Mouse (Mus musculus) layer of hippocampus, adult 18-20 months (tissue): Measurements from ENCODE around the gene Cntn3. TPM values are rescaled to one million over a fixed set of nuclear protein-coding genes. Genes with fewer than 3 reads are reported as not detected.
"Not testable (repeated sequence)": the region's sequence is repeated elsewhere in the genome, so short reads cannot be mapped to it uniquely, and the experiment has no call there.

Experiments used
- DNase-seq, 2 experiments: peaks; one replicate each; pipeline ENCODE4 v3.0.0; 2022; ENCODE audit warnings: low spot score in 2 of 2
- long read RNA-seq: library from polyadenylated mRNA; stranded (forward); transcript quantifications from one replicate; pipeline ENCODE4 v2.0.0, GENCODE M21; 2021
- total RNA-seq, 2 experiments: library from RNA; stranded (reverse); gene quantifications; 2 replicates each; pipeline ENCODE4 v1.2.3; 2021

Cntn3 gene
- 10 to 100 TPM; 11.2 to 12.1 TPM for total RNA-seq
- long read RNA-seq, partial matches to known transcripts, result 2 of 16 reads
- long read RNA-seq, other reads (novel, unspliced or antisense), result 14 of 16 reads

DNA sequence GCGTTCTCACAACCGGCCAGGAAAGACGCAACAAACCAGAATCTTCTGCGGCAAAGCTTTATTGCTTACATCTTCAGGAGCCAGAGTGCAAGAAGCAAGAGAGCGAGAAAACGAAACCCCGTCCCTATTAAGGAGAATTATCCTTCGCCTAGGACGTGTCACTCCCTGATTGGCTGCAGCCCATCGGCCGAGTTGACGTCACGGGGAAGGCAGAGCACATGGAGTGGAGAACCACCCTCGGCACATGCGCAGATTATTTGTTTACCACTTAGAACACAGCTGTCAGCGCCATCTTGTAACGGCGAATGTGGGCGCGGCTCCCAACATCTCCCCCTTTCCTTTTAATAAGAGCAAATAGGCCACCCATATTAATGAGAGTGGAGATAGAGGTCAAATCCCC lies at the start of gene Cntn3:
TSS of gene Cntn3 (minus strand) at position 101 of the 400 bp plus-strand sequence.
- not testable (repeated sequence) for DNase-seq

DNA sequence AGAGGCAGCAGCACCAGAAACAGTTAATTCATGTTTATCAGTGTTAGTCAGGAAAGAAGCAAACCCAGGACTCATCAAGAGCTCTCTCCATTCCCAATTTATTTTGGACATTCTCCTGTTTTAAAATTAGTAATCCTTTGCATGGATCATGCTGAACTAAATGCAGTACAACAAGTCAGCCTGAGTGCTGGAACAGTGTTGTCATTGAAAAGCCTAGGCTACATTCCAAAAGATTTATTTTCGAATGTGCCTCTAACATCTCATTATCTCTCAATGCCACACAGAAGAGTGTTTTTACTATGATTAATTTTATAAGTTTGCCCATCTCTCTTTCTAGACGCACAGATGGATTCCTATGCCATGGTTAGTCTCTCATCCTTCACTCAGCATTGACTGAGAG lies 27.9 kb upstream of the Cntn3 start:
- peak in 1 of 2 experiments; percentile 58 for DNase-seq

DNA sequence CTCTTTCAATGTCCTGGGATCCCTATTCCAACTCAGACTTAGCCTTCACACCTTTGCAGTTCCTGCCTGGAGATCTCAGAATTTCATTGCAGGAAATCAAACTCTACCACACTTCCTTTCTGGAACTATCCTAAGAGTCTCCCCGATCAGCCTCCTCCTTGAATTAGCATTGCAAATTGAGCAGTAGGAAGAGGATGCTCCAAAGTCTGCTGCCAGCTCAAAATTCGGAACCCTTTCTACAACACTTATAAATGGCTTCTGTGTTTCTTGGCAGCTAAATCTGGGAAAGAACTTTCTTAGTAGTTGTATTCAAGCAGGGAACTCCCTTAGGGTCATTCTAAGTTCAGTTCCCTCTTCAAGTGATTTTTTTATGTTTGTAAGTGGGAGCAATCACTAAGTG lies 24.9 kb upstream of the Cntn3 start:
- peak in 1 of 2 experiments; percentile 40 for DNase-seq

DNA sequence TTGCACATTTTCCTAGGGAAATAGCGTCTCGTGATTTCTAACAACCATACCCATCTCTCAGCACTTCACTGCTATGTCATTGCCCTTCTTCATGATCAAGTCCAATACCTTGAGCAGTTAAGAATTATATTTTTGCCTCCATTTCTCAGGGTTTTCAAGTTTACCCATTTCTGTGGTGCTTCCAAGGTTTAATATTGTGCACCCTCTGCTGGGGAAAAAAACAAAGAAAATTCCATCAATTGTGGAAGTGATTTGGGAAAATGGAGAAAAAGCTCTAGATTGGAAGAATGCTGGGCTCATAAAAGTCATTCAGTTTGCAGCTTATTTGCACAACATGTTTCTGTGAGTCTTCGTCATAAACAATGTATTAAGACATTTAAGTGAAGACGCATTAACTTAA lies 17.2 kb upstream of the Cntn3 start:
- peak in 1 of 2 experiments; percentile 46 for DNase-seq

DNA sequence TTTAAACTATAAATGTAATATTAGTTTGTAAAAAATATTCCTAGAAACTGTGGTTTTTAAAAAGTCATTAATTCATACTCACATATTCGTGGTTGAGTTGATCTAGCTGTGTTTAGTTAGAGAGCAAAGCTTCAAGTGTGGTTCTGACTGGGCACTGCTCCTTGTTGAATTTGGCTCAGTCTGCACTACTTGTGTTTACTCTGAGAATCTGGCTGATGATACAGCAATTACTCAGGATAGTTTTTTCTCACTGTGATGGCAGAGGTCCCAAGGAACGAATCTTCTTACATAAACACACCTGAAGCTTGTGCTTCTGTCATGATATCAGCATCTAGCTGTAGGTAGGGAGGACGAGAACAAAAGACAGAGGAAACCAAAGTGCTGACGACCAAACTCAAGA lies 16.4 kb upstream of the Cntn3 start:
- no peak for DNase-seq

DNA sequence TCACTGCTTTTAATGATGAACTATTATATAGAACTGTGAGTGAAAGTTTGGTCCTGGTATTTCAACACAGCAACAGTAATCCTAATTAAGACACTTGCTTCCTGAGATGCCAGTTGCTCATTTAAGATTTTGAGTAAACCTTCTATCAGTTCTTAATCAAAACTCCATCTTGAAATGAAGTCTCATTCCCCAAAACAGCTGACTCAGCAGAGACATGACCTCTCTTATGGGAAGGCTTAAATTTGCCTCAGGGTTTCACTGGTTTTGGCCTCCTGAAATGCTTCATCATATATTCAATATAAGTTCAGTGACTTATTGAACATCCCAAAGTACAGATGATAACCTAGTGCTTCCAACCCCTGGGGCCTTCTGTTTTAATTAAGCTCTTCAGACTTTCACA lies 13.2 kb upstream of the Cntn3 start:
- DNase-seq, result no peak

DNA sequence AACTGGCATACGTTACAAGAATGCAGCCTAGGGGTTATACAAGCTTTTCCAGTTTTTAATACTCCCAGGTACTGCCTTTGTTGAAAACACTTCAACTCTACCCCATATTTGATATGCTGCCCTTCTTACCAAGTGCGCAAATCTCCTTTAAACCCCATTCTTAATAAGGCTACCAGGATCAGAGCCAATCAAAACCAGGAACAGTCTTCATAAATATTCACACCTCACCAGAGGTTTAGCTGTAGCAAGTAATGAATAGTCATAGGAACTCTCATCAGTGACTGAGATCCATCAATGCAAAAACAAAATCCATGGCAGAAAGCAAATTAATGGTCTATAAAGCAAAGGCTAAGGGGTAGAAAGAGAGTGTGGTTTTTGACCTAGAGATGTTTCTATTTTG lies 10.7 kb upstream of the Cntn3 start:
- no peak for DNase-seq

DNA sequence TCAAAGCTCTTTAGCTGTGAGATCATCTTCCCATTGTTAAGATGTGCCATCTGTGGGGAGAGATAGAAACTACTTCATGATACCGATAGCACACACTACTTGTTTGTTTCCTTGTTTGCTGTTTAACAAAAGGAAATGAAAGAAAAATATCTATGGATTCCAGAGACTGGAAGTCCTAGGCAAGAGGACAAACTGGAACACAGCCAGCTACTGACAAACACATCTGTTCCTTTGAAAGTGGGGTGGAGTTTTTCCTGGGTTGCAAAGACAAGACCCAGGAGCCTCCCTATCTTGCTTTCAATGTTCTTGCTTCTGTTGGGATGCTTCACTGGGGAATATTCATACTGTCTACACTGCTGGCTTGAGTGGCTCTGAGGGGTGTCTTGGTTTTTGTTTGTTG lies 5.4 kb downstream of the Cntn3 start:
- DNase-seq, result no peak

DNA sequence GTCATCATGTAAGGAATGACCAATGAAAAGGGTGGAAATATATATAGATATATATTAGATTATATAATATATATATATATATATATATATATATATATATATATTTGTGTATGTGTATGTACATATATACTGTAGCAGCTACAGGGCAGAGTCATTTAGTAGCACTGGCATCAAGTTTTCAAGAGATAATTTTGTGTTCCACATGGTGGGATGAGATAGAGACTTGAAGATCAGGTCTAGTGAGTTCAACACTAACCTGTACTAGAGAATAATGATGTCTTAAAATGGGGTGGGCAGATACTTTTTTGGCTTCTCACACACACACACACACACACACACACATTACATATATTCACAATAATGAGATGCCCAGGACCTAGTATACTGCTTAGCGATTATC lies 7.7 kb downstream of the Cntn3 start:
- DNase-seq, result no peak

DNA sequence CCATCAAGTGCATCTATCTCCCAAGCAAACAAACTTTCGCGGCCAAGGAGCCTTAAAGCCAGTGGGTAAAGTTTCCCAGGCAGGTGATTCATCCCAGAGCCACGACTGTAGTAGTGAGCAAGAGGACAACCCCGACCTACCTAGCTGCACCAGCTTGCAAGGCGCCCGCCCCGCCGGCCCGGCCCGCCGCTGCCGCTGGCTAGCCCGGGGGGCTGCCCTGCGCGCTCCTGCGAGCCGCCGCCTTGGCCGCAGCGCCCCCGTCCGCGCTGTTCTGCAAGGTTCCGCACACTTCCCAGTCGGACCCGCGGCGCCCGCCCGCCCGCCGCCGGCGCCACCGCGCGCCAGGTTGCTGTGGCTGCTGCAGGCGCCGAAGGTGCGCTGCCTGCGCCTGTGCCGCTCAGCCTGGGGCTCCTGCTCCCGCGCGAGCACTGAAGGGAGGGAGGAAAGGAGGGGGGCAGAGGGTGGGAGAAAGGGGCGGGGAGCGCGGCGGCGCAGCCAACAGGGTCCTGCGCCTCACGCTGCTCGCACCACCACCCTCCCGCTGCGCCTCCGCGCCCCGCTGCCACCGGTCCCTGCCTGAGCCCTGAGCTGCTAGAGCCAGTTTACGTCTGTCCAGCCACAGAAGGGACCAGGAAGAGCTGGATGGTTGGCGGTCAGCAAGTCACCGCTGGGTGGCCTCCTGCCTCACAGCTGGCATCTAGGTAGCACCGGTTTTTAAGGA lies 8.7 kb downstream of the Cntn3 start:
- DNase-seq, result peak; percentile 67 to 77

DNA sequence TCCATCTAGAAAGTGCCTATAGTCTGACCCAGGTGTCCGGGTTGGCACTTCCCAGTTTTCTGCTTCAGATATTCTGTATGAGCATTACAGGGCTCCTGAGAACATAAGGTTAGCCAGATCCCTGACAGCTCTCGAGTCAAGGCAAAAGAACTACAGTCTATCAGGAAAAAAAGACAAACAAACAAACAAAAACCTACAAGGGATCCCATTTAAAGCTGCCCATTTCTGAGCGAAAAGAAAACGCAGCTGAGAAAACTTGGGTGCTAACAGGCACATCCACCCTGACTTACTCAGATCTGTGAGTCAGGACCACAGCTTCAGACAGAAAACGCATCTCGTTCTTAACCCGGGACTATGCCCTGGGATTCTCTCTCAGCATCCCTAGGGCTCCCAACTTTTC lies 9.5 kb downstream of the Cntn3 start:
- no peak for DNase-seq

DNA sequence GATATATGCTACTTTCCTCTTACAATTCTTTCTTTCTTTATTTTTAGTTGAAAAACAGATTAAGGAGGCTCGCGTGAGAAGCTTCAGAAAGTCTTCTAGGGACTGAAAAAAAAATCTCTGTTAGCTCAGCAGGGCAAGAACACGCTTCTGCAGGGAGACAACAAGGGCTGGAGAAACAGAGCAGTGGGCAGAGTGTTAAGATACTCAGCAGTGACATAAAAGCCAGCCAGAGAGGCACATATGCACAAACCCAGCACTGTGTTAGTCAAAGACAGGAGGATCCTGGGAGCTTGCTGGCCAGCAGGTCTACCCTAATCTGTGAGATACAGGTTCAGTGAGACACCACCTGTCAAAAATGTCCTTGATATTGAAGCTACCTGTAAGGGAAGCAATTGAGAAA lies 15.4 kb downstream of the Cntn3 start:
- DNase-seq, result no peak

DNA sequence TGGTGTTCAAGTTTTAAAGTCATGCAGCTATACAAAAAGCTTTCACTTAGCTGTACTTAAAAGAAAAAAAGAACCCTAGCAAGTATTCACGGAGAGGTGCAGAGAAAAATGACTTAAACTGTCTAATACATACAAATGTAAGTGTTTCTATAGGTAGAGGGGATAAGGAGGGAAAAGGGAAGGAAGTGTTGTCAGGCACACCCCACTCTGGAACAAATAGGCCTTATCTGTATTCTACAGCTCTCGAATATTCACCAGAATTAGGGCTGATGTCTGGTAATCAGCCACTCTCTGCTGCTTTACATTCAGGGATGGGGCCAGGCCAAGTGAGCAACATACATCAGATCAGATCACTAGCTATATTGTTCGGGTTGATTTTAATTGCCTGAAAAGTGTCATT lies 16.4 kb downstream of the Cntn3 start:
- no peak for DNase-seq

DNA sequence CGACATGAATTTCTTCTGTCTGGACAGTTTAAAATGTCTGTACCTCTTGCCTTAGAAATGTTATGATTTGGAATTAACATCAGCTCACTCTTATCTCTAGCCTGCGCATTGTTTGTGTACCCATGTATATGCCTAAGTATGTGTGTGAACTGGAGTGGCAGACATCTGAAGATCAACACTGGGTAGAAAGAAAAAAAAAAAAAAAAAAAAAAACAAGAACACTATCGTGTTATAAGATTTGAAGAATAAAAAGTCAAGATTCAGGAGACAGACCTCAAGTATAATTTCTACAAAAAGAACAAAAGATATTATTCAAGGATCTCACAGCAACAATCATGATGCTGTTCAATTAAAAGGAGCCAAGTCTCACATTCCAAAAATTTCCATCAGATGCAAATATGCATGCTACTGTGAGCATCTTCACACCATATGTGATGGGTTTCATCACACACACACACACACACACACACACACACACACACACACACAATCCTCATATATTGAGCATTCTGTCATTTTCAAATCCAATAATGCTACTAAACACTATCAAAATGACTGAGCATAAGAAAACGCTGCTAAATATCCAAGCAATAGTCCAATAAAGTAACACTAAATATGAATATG lies 17.0 kb downstream of the Cntn3 start:
- no peak for DNase-seq

DNA sequence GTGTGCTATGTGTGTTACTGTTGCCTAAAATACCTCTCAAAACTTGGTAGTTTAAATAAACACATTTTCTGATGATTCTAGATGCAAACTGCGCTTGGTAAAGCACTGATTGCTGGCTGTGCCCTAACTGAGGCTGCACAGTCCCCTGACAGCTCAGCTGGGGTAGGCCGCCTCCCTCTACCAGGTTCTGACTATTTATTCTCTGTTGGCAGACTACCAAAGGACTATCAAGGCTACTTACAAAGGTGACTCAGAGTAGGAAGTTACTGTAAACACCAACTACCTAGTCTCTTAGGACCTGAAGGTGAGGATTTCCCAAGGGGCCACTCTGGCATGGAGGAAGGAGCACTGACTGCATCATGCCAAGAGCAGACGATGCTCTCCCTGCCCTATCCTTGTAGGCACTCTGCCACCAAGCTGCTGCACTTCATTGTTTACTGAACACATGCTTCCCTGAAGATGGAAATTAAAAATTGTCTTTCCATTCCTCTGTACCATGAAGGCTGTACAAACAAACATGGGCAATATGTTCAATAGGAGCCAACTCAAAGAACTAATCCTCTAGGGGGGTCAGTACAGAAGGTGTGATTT lies 17.7 kb downstream of the Cntn3 start:
- DNase-seq, result no peak

DNA sequence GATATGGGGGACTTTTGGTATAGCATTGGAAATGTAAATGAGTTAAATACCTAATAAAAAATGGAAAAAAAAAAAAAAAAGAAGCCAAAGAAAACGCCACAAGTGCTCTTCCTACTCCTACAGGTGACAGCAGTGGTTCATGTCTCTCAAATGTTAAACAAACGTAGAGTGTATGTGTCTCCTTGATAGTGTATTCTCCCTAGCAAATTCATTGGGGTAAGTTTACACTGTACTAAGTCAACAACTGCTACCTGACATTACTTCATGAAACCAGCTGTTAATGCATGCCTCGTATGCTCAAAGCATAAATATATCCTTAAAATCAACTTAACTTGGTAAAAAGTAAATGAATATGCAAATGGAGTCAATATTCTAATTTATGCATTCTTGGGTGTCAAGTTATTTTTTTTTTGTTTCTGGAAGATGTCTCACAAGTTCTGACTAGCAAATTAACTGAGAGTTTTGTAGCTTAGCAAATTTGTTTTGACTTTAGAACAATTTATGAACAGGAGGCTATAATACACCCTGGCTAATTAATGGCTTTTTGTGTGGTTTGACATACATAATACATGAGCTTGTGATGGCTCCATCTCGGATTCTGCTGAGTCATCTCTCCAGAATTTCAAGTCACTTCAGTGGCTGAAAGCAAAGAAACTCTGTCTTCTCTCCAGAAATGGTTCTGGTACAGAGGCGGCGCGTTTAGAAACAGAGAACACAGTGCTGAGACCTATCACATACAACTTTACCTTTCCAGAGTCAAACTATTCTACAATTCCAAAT lies 31.1 kb downstream of the Cntn3 start:
- no peak for DNase-seq

DNA sequence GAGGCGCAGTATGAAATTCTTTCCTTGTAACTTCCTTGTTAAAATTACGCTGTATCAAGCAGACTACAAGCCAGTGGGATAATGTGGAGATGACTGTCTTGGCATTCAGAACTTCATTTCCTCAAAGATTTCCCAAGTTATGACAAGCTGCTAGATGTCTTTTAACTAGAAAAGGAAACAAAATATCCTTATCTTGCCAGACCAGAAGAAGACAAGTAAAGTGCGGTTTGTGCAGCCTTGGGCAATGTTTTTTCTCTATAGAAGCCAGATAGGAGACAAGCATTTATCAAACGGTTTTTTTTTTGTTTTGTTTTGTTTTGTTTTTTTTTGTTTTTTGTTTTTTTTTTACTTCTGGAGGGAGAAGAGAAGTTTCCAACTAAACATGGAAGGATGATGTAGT lies 37.3 kb downstream of the Cntn3 start:
- no peak for DNase-seq

DNA sequence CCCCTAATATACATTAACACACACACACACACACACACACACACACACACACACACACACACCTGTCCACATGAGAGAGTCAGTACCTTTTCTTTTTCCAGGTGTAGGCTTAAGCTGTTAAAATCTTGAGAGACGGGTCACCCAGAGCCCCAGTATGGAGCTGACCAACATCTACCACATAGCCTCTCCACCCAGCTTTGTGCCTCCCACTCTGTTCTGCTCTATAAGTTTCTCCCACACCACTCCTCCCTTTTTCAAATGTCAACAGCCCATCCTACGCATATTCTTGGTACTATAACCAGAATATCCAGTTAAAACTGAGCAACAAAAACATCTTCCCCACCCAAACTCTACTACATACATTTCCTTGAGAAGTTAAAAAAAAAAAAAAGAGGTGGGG lies 49.9 kb downstream of the Cntn3 start:
- no peak for DNase-seq

DNA sequence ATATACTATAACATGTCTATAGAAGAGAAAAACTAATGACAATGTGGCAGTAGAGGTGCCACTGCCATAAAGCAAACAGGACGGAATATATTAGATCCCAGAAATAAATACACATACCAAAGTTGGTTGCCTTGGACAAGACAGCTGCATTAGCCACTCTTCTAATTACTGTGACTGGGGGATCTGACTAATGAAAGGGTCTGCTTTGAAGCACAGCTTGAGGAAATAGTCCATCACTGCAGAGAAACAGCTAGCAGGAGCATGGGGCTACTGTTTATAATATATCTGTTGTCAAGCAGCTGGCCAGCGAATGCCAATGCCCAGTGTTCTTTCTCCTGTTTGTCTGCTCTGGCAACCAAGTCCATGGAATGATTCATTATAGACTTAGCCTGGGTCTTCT lies 51.9 kb downstream of the Cntn3 start:
- DNase-seq, result no peak

DNA sequence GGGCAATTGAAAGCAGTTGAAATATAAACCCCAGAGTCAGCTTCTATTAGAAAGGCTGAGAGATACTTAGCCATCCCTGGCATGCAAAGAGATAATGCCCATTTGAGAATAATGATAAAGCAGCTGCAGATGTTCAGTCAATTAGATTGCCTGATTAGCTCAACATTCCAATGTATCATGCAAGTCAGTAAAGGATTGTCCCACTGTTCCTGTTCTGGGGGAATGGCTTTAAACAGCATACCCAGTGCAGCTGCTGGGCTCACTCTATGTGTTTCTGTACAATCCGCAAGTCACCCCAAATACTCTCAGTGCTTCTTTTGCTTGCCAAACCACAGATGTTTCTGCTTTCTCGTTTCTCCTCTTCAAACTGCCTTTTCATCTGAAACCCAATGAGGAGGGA lies 57.7 kb downstream of the Cntn3 start:
- DNase-seq, result no peak

DNA sequence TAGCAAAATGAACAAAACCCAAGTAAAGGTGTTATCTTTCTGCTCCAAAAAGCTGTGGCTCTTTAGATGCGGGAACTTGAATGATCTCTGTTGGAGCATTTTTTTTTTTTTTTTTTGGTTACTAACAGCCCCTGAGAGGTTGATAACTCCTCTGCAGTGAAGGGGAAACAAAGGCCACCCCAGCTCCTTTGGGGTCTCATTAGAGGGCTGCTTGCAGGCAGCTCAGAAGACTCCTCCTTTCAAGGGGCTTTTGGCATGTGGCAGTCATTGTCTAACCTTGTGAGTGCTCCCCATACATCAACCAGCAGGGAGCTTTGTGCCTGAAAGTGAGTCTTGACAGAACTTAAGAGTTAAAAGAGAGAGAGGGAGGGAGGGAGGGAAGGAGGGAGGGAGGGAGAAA lies 60.8 kb downstream of the Cntn3 start:
- DNase-seq, result no peak

DNA sequence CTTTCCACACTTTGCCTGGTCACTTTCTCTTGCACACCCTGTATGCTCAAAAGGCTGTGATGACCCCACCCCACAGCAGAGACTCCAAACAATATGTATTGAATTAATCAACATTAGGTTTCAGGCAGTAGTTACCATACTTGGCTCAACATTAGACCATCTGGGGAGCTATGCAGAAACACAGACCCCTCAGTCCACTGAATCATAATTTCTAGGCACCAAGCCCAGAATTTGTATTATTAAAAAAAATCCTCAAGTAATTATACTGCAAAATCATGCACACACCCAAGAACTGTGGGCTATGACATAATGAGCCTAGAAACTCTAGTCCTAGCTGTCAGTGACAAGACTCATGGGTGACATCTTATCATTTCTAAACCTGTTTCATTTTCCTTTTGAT lies 87.4 kb downstream of the Cntn3 start:
- DNase-seq, result peak in 1 of 2 experiments; percentile 60
